ENCODE assay signal across 10 mouse cellular contexts in genomic region chr2:35271817-35272216, GRCm38 (mm10). TPM values are rescaled to one million over a fixed set of nuclear protein-coding genes. Genes with fewer than 3 reads are reported as not detected.
DNase-seq lines count a peak whose midpoint lies in the region; ATAC-seq and TF ChIP-seq lines count a peak whose summit lies in the region.
"Had no signal": no experiment of that assay in that cellular context is flagged by ENCODE, and none has a peak within 500 bp of the region (broad histone marks: within the 10 kb centered on the region; RNA-seq: fewer than 3 reads in every experiment).

No protein-coding gene starts in this region.

- no peak overlapping the region for H3K27ac ChIP-seq in forebrain, postnatal 0 days (ENCODE audit: low read depth, low read length)
- H3K27ac ChIP-seq in liver, postnatal 0 days (ENCODE audit: low read depth): no peak overlapping the region
- H3K27ac ChIP-seq: liver, embryonic 14.5 days had no signal

- intact Hi-C loops in gastrocnemius, postnatal 14 days (cut with DNase I; ENCODE audit: low total_unique reads): no loop called here

- TF ChIP-seq EP300 in liver, postnatal 0 days (IDR thresholded peaks at IDR 0.05; ENCODE audit: low read depth): no peak

- no peak for ATAC-seq in forebrain, postnatal 0 days
- ATAC-seq in liver, postnatal 0 days: no peak
- ATAC-seq: forebrain, embryonic 16.5 days had no signal

- H3K36me3 ChIP-seq in forebrain, postnatal 0 days (ENCODE audit: insufficient read depth): no peaks in the 10 kb centered on the region
- no peaks in the 10 kb centered on the region for H3K36me3 ChIP-seq in liver, postnatal 0 days (replicated peaks; ENCODE audit: insufficient read depth, low read length)

- H3K9me3 ChIP-seq in forebrain, postnatal 0 days (ENCODE audit: low read length): no peaks in the 10 kb centered on the region
- no peaks in the 10 kb centered on the region for H3K9me3 ChIP-seq in liver, postnatal 0 days (ENCODE audit: low read length)

- no peak overlapping the region for H3K4me3 ChIP-seq in forebrain, postnatal 0 days (ENCODE audit: low read depth, low read length)
- no peak overlapping the region for H3K4me3 ChIP-seq in liver, postnatal 0 days (ENCODE audit: low read depth, low read length)

- peak; percentile 58 for DNase-seq in gastrocnemius, postnatal 14 days
- DNase-seq in gastrocnemius, postnatal 10 days: no peak
- DNase-seq in 3T3-L1 (ENCODE audit: low read depth, low spot score): peak; percentile 98
- peak; percentile 96 for DNase-seq in fibroblast of lung, adult 2 months (ENCODE audit: low read depth)
- peak; percentile 65 to 78 for DNase-seq in lung, adult 18-20 months
- DNase-seq in c-Kit-positive CD71-positive TER-119-positive erythroid progenitor cells, embryonic 14.5 days (ENCODE audit: low spot score): no peak
- no peak for DNase-seq in forebrain, postnatal 0 days
- no peak for DNase-seq in liver, postnatal 0 days

- no peak overlapping the region for H3K9ac ChIP-seq in forebrain, postnatal 0 days
- H3K9ac ChIP-seq in liver, postnatal 0 days (replicated peaks): no peak overlapping the region
- H3K9ac ChIP-seq: liver, embryonic 14.5 days had no signal

- H3K4me1 ChIP-seq in forebrain, postnatal 0 days (ENCODE audit: insufficient read depth): no peaks in the 10 kb centered on the region
- peaks cover 2% of the 10 kb centered on the region; the same call in 1 of the 2 replicates for H3K4me1 ChIP-seq in liver, postnatal 0 days (ENCODE audit: insufficient read depth)

- WGBS in forebrain, postnatal 0 days: 64% methylated on average over 2 of the region's 2 CpGs
- 65% methylated on average over 2 of the region's 2 CpGs for WGBS in liver, postnatal 0 days (ENCODE audit: insufficient replicate concordance)

- TF ChIP-seq CTCF in forebrain, postnatal 0 days (IDR thresholded peaks at IDR 0.05; ENCODE audit: low read depth): no peak
- no peak for TF ChIP-seq CTCF in liver, postnatal 0 days (IDR thresholded peaks at IDR 0.05; ENCODE audit: low read depth)

- H3K4me2 ChIP-seq in forebrain, postnatal 0 days (ENCODE audit: low read depth): no peak overlapping the region
- no peak overlapping the region for H3K4me2 ChIP-seq in liver, postnatal 0 days (ENCODE audit: low read depth, low read length)

- H3K27me3 ChIP-seq in forebrain, postnatal 0 days (ENCODE audit: insufficient read depth, low read length): no peaks in the 10 kb centered on the region
- H3K27me3 ChIP-seq in liver, postnatal 0 days (ENCODE audit: insufficient read depth, low read length): no peaks in the 10 kb centered on the region

RNA-seq across cellular contexts. Expression of gene Gsn, which starts 15.6 kb away (rescaled TPM):
- total RNA-seq in gastrocnemius, postnatal 14 days (2021): 100 to 1,000 TPM; 177 to 231 TPM
- 100 to 1,000 TPM; 209 to 218 TPM for total RNA-seq in gastrocnemius, postnatal 10 days (2021)
- total RNA-seq in forebrain, postnatal 0 days (2014; rRNA removed): 24.3 and 30.3 TPM in 2 replicates
- 24.3 and 27.2 TPM in 2 replicates for polyA plus RNA-seq in forebrain, postnatal 0 days (2015; fragmentation: Nextera tagmentation; extraction: Ambion mirVana)
- 56.1 and 59.7 TPM in 2 replicates for polyA plus RNA-seq in liver, postnatal 0 days (2015; fragmentation: Nextera tagmentation; extraction: Ambion mirVana)

Comparison
In these comparisons a context has a peak if more than half of its experiments do, and no peak if none do; other contexts are left out.
1. DNase-seq: peak in gastrocnemius, postnatal 14 days (single experiment), 3T3-L1 (single experiment), fibroblast of lung, adult 2 months (single experiment) and lung, adult 18-20 months (2 of 2); none in gastrocnemius, postnatal 10 days (single experiment), c-Kit-positive CD71-positive TER-119-positive erythroid progenitor cells, embryonic 14.5 days (single experiment), forebrain, postnatal 0 days (single experiment) and liver, postnatal 0 days (single experiment).